Mouse (Mus musculus) C2C12 (cell line): ENCODE results near the gene AC129217.1.
A peak's percentile ranks its signal among the peaks of the same experiment; 100 is the strongest.

Source experiments
- CEBPB ChIP-seq: IDR thresholded peaks from one replicate; pipeline ENCODE4 v1.6.1; 2011; ENCODE audit warnings: low read depth, mild to moderate bottlenecking, control low read depth, moderate library complexity
- CTCF ChIP-seq: IDR thresholded peaks from one replicate; pipeline ENCODE4 v1.5.1; 2011; ENCODE audit not compliant: control insufficient read depth, insufficient read depth, insufficient read length
- MAX ChIP-seq: IDR thresholded peaks from one replicate; pipeline ENCODE4 v1.6.1; 2011; ENCODE audit warnings: mild to moderate bottlenecking, control low read depth
- MYOD1 ChIP-seq: IDR thresholded peaks from one replicate; pipeline ENCODE4 v1.6.1; 2011; ENCODE audit warnings: low read depth; ENCODE audit not compliant: control insufficient read depth, insufficient read length
- USF1 ChIP-seq: IDR thresholded peaks from one replicate; pipeline ENCODE4 v1.6.1; 2011; ENCODE audit warnings: low read depth, mild to moderate bottlenecking, control low read depth, moderate library complexity

DNA sequence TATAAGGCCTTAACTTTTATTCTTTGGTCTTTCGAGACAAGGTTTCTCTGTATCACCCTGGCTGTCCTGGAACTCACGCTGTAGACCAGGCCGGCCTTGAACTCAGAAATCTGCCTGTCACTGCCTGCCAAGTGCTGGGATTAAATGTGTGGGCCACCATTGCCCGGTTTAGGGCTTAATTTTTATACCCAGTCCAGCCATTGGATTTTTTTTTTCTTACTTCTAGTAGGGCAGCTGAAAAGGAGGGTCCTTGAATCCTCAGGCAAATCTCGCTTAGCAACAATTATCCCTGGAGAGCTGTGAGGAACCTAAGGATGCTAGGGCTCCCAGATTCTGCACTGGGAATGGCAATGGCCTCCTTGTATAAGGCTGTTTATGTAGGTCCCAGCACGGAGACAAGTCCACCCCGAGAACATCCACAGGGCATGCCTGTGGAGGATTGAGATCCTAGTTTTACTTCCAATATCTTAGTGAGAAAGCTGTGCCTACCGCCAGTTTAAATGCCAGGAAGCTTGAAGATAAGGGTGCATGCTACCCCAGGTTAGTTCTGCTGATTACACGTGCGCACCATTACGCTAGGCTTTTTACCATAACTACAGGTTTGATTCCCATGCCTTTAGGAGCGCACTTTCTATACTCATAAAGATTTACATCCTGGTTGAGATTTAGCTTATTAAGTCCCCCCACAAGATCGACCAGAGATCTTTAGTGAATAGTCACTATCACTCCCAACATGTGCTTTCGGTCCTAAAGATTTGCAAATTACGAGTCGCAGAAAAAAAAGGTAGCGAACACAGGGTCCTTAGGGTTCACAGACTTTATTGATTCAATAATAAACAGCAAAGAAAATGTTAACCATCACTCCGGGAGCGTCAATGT is 58.3 kb downstream of the AC129217.1 start:
- no peak for TF ChIP-seq CTCF
- peak; percentile 40 for TF ChIP-seq MAX
- no peak for TF ChIP-seq MYOD1
- no peak for TF ChIP-seq CEBPB
- TF ChIP-seq USF1, result no peak
